Mouse (Mus musculus): Measurements from ENCODE around the gene Rasgrf1. TPM values are rescaled to one million over a fixed set of nuclear protein-coding genes. Genes with fewer than 3 reads are reported as not detected.

Gene Rasgrf1
- 0.24 and 0.30 TPM in 2 replicates for polyA plus RNA-seq (2012; rRNA removed)

DNA sequence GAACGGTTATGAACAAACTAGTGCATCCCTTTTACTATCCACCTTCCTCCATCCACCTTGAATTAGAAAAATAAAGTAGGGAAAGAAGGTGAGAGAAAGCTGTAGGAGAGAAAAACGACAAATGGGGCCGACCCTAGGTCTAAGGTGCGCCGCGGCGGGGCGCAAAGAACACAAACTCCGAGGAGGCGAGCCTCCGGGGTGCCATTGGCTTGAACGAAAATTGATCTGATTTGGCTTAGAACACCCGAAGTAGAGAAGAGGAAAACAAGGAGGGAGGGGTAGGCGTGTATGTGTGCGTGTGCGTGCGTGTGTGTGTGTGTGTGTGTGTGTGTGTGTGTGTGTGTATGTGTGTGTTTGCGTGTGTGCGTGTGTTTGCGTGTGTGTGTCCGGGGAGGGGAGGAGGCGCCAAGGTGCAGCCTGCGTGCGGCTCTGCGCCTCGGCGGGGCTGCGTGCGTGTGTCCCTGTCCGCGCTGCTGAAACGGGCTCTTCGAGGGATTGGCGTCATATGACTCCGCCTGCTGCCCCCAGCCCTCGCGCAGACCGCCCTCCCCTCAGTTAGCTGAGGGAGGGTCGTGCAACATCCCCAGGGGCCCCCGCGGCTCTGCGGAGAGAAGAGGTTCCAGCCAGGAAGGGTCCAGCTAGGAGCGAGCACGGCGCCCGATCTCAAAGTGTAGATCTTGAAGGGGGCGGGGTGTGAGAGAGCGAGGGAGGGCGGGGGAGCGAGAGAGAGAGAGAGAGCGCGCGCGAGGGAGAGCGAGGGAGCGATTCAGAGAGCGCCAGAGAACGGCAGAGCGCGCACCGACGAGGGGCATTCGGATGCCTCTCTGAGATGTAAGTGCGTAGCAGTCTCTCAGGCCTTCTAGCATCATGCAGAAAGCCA, at the start of gene Rasgrf1:
Gene Rasgrf1 (plus strand): TSS at position 778 of the 880 bp plus-strand sequence.

DNA sequence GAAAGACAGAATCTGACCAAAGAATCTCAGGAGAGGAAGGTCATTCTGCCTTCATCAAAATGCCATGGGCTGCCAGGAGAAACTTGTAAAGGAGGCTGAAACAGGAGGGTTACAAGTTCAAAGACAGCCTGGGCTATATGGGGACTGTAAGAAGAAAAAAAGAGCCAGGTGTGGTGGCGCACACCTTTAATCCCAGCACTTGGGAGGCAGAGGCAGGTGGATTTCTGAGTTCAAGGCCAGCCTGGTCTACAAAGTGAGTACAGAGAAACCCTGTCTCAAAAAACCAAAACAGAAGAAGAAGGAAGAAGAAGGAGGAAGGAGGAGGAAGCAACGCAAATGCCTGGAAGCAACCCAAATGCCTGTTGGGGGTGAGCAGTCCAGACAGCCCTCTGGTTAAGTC, 144.1 kb downstream of the Rasgrf1 start, which contains the start of gene Ctsh:
Gene Ctsh (plus strand): TSS at position 301 of the 400 bp plus-strand sequence.

Other genes with a start within 250 kb of the Rasgrf1 start
- gene Tmed3, start 204.8 kb upstream of the Rasgrf1 start, polyA plus RNA-seq (2012; rRNA removed) = 21.2 and 35.3 TPM in 2 replicates
- not detected in 2 replicates for gene Ankrd34c, start 171.4 kb upstream of the Rasgrf1 start, polyA plus RNA-seq (2012; rRNA removed)
- gene Ctsh, start 144.2 kb downstream of the Rasgrf1 start, polyA plus RNA-seq (2012; rRNA removed) = 6.1 and 6.3 TPM in 2 replicates
- 497 and 526 TPM in 2 replicates for gene Morf4l1, start 204.9 kb downstream of the Rasgrf1 start, polyA plus RNA-seq (2012; rRNA removed)